Mouse (Mus musculus): Measurements from ENCODE around the gene Trp53.

Trp53 gene

DNA sequence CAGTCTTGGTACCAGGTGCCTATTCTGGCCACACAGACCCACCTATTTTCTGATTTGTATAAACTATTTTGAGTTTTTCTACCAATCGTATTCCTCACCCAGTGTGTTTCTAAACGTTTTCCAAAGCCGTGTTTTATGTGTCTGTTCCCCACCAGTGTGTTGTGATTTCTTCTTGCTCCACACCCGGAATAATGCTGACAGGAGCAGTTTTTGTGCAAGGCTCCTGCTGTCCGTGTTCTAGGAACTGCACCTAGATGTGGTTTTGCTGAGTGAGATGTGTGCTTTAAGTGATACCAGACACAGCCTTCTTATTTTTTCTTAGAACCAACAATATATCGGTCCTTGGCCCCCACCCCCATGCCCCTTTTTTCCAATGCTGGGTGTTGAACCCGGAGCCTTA lies 3.8 kb downstream of the Trp53 start:
- TF ChIP-seq GATA4 (IDR thresholded peaks at IDR 0.05; ENCODE audit: insufficient replicate concordance, low read length), result no peak

DNA sequence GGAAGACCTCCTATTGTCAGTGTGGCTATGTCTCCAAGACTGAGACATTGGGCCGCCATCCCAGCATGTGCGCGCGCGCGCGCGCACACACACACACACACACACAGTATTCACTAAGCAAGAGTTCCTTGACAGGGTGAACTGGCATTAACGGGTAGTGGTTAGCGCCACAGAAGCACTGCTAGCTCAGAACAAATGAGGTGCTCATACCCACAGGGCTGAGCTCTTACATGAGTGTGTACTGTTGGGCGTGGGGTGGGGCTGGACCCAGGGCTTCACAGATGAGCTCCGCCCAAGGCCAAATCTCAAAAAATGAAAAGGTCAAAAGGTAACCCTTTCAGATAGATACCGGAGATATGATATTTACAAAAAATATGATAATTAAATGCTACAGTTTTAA lies 4.8 kb downstream of the Trp53 start:
- no peak for TF ChIP-seq GATA4 (IDR thresholded peaks at IDR 0.05; ENCODE audit: insufficient replicate concordance, low read length)

DNA sequence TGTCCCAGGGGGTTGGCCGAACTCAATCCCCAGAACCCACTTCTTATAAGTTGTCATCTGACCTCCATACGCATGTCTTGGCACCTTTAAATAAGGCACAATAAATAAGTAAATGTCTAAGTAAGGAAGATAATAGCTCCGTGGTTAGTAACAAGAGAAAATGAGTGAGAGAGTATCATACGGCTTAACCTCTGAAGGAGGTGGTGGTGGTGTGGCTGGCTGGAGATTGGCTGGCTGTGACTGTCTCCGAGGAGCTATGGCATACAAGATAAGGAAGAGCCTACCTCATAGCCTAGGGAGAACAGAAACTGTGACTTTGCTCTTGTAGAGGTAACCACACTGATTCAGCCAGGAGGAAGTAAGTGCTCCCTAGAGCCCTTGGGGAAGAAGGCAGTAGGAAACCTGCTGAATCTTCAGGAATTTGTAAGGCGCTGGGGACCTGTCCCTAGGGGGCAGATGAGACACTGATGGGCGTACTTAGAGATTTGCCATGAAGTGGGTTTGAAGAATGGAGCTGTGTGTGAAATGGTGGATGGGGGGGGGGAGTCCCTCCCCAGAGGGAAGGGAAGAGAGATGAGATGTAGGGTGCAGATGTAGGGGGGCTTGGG lies 5.7 kb downstream of the Trp53 start:
- no peak for TF ChIP-seq GATA4 (IDR thresholded peaks at IDR 0.05; ENCODE audit: insufficient replicate concordance, low read length)

DNA sequence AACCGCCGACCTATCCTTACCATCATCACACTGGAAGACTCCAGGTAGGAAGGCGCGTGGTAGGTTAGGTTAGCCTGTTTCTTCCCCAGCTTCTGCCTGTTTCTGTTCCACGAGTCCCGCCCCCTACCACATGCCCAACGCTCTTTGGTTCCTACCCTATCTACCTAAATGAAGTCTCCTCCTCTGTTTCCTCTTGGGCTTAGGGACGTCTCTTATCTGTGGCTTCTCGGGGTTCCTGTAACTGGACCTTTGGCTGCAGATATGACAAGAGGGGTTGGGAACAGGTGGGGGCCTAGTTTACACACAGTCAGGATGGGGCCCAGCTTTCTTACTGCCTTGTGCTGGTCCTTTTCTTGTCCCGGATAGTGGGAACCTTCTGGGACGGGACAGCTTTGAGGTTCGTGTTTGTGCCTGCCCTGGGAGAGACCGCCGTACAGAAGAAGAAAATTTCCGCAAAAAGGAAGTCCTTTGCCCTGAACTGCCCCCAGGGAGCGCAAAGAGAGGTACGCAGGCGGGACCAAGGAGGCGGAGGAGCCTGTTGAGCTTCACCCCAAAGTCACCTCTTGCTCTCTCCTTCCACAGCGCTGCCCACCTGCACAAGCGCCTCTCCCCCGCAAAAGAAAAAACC lies 9.2 kb downstream of the Trp53 start:
- TF ChIP-seq GATA4 (IDR thresholded peaks at IDR 0.05; ENCODE audit: insufficient replicate concordance, low read length), result no peak

DNA sequence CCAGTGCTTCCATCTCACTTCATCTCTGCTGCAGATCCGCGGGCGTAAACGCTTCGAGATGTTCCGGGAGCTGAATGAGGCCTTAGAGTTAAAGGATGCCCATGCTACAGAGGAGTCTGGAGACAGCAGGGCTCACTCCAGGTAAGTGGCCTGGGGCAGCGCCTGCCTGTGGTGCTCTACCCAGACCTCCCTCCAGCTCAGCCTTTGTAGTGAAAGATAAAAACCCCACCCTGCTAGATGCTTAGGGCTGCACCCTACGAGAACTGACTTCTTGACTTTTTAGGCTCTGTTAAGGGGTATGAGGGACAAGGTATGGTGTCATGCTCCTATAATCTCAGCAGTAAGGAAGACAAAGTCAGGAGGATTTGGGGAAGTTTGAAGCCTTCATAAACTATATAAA lies 10.5 kb downstream of the Trp53 start:
- no peak for TF ChIP-seq GATA4 (IDR thresholded peaks at IDR 0.05; ENCODE audit: insufficient replicate concordance, low read length)

DNA sequence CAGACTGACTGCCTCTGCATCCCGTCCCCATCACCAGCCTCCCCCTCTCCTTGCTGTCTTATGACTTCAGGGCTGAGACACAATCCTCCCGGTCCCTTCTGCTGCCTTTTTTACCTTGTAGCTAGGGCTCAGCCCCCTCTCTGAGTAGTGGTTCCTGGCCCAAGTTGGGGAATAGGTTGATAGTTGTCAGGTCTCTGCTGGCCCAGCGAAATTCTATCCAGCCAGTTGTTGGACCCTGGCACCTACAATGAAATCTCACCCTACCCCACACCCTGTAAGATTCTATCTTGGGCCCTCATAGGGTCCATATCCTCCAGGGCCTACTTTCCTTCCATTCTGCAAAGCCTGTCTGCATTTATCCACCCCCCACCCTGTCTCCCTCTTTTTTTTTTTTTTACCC lies 11.3 kb downstream of the Trp53 start:
- TF ChIP-seq GATA4 (IDR thresholded peaks at IDR 0.05; ENCODE audit: insufficient replicate concordance, low read length), result no peak

DNA sequence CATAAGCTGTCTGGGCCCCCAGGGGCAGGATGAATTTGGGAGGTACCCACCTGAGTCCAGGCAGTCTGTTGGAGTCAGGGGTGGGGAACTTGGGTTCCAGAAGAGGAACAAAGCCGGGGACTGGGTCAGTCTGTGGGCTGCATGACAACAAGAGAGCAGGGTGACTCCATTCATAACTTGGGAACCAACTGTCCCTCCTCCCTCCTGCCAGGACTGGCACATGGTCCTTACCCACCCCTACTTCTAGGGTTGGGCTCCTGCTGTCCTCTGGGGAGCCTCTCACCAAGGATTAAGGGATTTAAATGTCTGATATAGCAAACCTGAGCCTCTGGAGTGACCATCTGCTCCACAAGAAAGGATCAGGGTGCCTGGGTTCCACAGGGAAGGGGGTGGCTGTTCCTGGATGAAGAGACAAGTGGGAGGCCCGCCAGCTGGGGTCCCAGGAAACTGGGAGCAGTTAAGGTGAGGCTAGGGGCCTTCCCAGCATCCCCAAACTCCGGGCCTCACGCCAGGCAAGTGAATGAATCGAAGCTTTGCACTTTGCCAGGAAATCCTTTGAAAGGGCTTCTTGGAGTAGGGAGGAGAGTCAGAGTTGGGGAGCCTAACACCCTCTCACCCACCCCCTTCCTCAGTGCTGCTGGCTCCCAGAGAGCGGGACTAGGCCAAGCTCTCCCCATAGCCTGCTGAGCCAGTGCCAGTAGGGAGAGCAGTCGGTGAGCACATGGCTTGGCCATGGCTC lies 11.9 kb downstream of the Trp53 start:
- TF ChIP-seq GATA4 (IDR thresholded peaks at IDR 0.05; ENCODE audit: insufficient replicate concordance, low read length), result no peak

DNA sequence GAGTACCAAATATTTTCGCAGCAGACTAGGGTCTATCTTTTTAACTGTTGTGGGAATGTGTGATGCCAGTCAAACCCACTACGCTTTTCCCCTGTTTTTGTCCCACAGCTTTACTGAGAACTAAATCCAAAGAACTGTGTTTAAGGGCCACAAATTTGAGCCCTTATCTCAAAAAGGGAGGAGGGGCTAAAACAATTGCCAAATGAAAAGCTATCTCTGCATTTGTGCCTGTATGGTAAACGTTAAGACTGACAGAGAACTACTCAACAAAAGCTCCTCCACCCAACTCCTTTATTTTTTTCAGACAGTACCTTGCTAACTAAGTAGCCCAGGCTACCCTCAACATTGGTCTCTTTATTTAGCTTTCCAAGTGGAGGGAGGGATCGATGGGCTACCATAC lies 12.6 kb downstream of the Trp53 start:
- no peak for TF ChIP-seq GATA4 (IDR thresholded peaks at IDR 0.05; ENCODE audit: insufficient replicate concordance, low read length)

DNA sequence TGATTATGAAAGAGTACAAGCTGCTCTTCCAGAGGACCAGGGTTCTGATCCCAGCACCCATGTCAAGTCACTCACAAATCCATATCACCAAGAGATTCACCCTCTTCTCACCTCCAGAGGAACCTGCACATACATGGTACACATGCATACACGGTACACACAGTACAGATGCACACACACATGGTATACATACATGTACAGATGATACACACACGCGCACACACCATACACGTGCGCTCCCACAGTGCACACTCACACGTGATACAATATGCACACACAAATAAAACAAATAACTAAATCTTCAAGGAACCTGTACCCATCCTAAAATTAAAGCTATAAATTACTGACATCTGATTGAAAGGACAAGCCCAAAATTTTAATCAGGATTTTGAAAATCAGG lies 14.7 kb downstream of the Trp53 start:
- no peak for TF ChIP-seq GATA4 (IDR thresholded peaks at IDR 0.05; ENCODE audit: insufficient replicate concordance, low read length)

DNA sequence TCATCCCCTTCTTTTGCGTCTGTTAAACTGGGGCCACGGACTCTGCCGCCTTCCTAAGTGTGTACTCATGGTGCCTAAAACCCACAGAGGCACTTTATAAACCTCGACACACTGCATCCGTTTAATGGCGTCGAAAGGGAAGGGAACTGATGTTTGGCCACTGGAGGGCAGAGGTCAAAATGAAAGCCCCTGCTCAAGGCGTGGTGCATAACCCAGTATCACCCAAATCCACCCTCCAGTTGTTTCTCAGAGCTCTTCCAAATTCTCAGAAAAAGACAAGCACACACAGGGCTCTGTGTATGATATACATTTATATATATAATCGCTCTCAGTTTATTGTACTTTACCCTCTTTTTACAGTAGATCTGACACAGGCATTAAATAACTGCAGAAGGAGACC lies 19.3 kb downstream of the Trp53 start:
- TF ChIP-seq GATA4 (IDR thresholded peaks at IDR 0.05; ENCODE audit: insufficient replicate concordance, low read length), result no peak

DNA sequence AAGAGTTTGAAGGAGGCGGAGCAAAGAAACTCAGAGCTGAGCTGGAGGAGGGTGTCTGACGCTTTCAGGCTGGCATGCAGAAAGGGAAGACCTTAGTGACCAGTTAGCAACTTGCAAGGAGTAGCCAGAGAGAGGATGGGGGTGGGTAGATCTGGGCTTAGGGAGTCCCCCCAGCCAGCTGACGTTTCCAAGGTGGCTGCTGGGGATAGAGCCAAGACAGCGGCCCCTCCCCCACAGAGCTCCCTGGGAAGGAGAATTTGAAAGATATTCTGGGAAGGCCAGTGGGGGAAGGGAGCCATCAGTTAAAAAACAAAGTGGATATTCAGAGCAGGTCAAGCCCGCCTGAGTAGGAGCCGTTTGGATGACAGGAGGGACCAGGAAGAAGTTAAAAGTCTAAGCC lies 19.9 kb downstream of the Trp53 start:
- no peak for TF ChIP-seq GATA4 (IDR thresholded peaks at IDR 0.05; ENCODE audit: insufficient replicate concordance, low read length)

DNA sequence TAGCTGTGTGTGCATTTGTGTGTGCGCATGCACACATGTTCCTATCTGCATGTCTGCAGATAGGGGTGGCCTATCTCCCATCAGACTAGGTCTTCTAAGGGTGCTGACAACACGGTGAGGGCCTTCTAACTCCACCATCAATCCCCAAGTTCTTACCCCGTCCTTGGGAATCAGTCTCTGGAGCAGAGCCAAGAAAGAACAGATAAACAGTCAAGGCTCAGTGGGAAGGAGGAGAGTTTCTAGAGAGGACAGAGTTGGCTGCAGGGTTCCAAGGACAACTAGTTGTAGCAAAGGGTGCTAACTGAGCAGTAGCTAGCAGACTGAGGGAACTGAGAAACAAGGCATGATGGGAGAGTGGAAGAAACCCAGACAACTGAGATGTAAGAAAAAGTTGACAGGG lies 21.6 kb downstream of the Trp53 start:
- TF ChIP-seq GATA4 (IDR thresholded peaks at IDR 0.05; ENCODE audit: insufficient replicate concordance, low read length), result no peak

DNA sequence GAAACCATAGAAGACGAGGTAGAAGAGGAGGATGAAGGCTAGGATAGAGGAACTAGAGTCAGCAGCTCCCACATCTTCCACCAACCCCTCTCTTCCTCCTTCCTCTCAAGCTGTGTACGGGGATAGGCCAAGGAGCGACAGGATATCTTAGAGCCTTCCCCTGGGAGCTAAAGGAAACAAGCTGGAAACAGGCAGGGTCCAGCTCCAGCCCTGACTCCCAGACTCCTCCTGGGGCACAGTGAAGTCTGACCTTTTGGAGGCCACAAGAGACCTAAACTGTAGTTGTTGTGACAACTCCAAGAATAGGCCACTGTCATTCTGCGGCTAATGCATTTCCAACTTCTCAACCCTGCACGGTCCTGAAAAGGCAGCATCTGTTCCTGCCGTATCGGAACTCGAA lies 23.4 kb downstream of the Trp53 start:
- no peak for TF ChIP-seq GATA4 (IDR thresholded peaks at IDR 0.05; ENCODE audit: insufficient replicate concordance, low read length)

DNA sequence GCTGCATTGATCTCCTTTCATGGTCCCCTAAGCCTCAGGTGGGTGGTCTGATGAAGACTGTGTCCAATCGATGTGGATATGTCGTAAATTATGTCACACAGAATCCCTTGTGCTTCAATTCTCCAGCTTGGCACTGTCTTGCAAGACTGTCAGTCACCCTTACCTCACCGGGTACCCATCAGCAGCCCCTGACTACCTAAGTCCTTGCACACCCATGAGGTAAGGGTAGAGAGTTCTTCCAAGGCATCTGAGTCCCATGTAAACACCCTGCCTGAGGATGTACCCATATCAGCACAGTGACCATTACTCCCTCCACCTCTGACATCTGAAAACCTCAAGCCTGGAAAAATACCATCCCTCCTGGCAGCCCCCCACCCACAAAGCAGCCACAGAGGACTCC lies 24.2 kb downstream of the Trp53 start:
- no peak for TF ChIP-seq GATA4 (IDR thresholded peaks at IDR 0.05; ENCODE audit: insufficient replicate concordance, low read length)

DNA sequence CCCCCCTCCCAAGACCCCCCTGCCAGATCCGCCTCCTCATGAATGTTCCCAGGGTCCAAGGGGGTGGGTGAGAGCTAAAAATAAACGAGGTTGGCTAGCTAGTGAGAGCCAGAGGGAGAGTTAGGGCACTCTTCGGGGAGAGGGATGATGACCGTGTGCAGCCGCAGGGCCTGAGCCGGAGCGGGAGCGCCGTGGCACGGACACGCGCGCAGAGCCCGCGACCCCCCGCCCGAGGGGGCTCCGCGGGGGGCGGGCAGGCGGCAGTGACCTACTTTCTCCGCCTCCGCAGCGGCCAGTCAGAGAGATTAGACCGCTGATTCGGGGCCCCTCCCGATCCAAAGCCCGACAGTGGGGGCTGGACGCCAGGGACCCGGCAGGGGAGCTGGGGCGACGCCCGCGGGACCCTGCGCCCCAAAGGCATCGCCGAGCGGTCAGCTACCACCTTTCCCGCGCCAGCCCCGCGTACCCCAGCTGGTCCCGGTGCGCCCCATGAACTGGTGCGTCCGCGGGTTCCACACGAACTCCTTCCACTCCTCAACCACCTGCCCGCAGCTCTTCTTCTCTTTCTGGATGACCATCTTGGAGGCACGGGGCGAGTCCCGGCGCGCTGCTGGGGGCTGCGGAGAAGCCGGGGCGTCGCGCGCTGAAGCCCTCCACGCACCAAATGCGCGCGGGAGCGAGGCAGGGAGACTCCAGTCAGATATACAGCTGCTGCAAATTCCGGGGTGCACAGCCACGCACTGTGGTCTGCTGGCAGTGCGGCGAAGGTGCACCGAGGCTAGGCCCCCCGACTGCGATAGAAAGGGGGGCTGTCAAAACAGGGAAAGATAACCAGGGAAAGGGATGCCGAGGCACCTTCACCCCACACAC lies 24.9 kb downstream of the Trp53 start:
- TF ChIP-seq GATA4 (IDR thresholded peaks at IDR 0.05; ENCODE audit: insufficient replicate concordance, low read length), result no peak

Data from liver, adult (tissue).